Mouse (Mus musculus) thymus, postnatal 0 days (tissue): Measurements from ENCODE around the gene Camk1. TPM values are rescaled to one million over a fixed set of nuclear protein-coding genes. Genes with fewer than 3 reads are reported as not detected.

ENCODE experiments used
- DNase-seq: peaks from one replicate; pipeline ENCODE4 v3.0.0-alpha.2; 2015; ENCODE audit warnings: low spot score
- polyA plus RNA-seq: library from polyadenylated mRNA; unstranded; fragments of >200 nt; fragmentation: Nextera tagmentation; extraction: Ambion mirVana; gene quantifications from 2 replicates; pipeline ENCODE4 v1.2.1, GENCODE M21; 2015

The Camk1 gene
- polyA plus RNA-seq, 1 experiment from 2014 or later, result 10.9 TPM

GRCm38 (mm10) chr6:113307481-113308121 lies 36.2 kb downstream of the Camk1 start:
- DNase-seq, result peak; percentile 58

DNA sequence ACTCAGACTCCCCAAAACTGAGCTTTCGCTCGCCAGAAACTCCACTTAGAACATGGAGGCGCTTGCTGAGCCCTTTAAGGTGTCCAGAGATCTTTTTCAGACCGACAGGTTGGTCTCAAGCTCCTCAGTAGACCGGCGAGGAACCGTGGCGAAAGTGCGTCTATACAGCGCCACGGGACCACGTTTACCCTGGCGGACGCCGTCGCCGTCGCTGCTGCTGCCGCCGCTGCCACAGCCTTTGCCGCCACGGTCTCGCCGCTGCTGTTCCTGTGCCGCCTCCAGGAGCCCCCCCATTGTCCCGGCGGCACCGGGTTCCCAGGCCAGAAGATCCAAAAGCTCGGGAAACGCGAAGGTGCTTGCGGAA lies 36.8 kb downstream of the Camk1 start, which contains the start of gene Brpf1:
Gene Brpf1 (plus strand): TSS at position 152 of the 364 bp plus-strand sequence.
- DNase-seq, result no peak

DNA sequence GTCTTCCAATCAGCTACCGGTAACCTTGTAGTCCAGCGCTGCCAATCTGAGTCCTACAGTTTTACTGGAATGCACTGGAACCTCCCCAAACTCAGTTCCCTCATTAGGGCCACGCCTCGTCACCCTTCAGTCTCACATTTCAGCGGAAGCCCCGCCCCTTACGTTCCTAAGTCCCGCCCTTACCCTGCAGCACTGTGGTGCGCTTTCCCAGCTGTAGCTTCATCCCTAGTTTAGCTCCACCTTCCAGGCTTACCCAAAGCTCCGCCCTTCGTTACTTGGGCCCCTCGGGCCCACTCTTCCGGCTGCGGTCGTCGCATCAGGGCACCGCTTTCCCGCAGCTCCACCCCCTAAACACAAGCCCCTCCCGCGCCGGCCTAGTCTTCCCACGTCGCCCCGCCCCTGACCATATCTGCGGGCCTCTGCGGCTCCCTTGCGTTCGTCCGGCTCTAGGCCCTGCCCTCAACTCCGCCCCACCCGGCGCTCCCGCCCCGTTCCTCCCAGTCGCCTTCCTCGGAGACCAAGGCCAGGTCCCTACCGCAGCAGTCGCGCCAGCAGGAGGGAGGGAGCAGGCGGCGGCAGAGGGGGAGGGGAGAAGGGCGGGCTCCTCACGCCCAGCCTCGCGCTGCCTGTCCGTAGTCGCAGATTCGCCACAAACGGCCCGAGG lies 37.3 kb downstream of the Camk1 start:
- DNase-seq, result peak; percentile 100

DNA sequence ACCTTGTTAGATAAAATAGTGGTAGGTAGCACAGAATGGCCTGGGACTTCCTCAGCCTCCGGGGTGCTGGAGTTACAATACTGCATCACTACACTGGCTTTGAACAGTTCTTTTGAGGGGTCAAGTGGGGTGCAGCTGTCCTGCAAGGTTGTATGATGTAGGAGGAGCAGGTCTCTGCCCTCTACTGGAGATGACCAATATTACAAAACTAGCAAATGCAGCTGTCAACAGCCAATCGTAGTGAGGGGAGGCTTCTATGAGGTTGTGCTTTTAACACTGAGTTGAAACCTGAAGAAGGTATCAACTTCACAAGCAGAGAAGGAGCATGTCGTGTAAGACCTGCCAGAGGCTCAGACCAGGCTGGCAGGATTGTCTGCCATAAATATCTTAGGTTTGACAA lies 41.5 kb downstream of the Camk1 start:
- peak; percentile 69 for DNase-seq

DNA sequence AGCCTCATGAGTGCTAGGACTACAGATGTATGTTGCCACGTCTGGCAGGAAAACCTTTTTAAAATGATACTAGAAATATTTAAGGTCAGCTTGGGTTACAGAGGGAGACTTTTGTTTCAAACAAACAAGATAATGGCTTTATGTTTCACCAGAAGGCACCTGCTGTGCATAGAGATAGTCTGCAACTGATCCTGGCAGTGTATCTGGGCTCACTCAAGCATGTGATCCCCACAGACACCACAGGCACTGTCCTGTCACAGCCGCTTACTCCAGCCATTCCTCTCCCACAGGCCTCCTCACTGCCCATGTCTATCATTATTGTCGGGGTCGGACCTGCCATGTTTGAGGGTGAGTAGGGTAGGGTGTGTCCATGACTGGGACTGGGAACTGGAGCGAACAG lies 42.4 kb downstream of the Camk1 start:
- DNase-seq, result no peak

- no peak for DNase-seq
Observed at GRCm38 (mm10) chr6:113296639-113297038, 47.1 kb downstream of the Camk1 start.

GRCm38 (mm10) chr6:113296046-113296445 lies 47.7 kb downstream of the Camk1 start:
- no peak for DNase-seq

DNA sequence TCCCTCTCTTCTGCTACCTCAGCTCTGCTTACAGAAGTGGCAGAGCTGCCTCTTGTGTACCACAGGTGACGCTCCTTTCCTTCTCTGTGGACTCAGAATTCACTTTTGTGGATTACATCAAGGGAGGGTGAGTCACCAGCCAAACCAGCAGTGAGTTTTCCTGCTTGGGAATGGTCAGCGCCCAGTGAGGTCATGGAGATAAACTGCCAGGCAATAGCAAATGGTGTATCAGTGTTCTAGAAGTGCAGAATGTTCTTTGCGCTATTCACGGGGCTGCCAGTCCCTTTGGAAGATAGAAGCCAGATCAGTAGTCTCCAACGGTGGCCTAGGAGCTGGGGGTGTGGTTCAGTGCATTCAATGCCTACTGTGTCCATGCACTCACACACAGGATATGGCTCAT lies 50.8 kb downstream of the Camk1 start:
- no peak for DNase-seq

DNA sequence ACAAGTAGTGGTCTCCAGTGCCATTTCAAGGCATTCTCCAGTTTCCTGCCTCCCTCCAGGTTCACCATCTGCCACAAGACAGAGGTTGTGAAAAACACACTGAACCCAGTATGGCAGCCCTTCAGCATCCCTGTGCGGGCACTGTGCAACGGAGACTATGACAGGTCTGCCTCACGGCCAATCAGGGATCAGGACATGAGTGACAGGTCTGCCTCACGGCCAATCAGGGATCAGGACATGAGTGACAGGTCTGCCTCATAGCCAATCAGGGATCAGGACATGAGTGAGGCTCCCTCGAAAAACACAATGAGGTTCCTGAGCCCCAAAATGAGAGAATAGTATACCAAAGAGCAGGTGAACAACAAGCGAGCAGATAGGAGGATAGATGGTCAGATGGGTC lies 53.4 kb downstream of the Camk1 start:
- no peak for DNase-seq

DNA sequence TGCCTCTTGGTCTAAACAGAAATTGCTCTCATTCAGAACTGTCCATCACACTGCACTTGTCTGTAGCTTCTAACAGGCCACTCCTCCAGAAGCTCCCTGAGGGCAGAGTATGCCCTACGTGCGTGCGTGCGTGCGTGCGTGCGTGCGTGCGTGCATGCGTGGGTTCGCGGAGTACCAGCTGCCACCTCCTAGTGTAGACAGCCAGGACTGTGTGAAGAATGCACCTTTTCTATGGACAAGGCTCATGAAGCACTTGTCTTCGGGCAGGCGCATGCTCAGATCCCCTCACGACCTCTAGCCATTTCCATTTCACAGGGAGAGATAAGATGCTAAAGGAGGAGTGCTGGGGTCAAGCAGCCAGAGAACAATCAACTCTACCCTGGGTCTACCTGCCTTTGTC lies 54.4 kb downstream of the Camk1 start:
- no peak for DNase-seq

DNA sequence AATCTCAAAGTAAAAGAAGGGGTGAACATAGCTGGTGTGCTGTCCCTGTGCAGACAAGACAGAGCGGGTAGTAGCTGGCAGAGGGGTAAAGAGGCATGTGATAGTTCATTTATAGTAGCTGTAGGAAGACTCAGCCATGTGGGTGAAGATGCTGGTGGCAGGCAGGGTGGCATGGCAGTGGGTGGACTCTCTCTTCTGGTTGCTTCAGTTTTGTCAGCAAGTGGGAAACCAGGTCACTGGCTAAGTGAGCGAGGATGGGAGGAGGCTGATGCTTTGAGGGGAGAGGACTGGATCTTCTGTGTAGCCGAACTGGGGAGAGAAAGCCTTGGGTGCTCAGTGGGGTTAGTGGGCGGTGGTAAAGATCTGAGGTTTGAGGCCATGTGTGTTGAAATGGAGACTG lies 56.5 kb downstream of the Camk1 start:
- no peak for DNase-seq

DNA sequence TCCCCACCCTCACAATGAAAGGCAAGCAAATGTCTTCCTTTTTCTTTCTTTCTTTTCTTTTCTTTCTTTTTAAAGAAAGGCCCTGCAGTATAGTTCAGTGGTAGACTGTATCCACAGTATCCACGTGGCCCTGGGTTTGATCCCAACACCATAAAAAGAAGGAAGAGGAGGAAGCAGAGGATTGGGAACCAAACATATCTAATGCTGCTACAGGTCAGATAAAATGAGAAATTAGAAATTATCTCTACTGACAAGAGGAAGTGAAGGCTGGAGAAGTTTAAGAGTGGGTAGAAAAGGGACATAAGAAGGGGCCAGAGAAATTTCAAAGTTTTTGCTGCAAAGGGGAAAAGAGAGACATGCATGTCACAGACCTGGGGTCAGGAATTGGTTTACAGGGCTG lies 57.5 kb downstream of the Camk1 start:
- no peak for DNase-seq

- no peak for DNase-seq
Observed at GRCm38 (mm10) chr6:113284931-113285330, 58.9 kb downstream of the Camk1 start.

Other genes starting within 250 kb of the Camk1 start
- gene Lhfpl4, start 148.6 kb downstream of the Camk1 start, polyA plus RNA-seq, result 0.27 and 0.66 TPM in 2 replicates
- 37.5 and 37.7 TPM in 2 replicates for gene Mtmr14, start 106.1 kb downstream of the Camk1 start, polyA plus RNA-seq
- gene Cpne9, start 61.7 kb downstream of the Camk1 start, polyA plus RNA-seq, result 0.14 and 0.48 TPM in 2 replicates
- 19.8 and 20.5 TPM in 2 replicates for gene Brpf1, start 36.8 kb downstream of the Camk1 start, polyA plus RNA-seq
- 14.1 and 14.3 TPM in 2 replicates for gene Ogg1, start 17.0 kb downstream of the Camk1 start, polyA plus RNA-seq
- 37.5 and 39.5 TPM in 2 replicates for gene Tada3, start 33.9 kb upstream of the Camk1 start, polyA plus RNA-seq
- gene Arpc4, start 34.1 kb upstream of the Camk1 start, polyA plus RNA-seq, result 528 and 562 TPM in 2 replicates
- 4.6 and 7.2 TPM in 2 replicates for gene Ttll3, start 45.3 kb upstream of the Camk1 start, polyA plus RNA-seq
- gene Rpusd3, start 75.4 kb upstream of the Camk1 start, polyA plus RNA-seq, result 25.3 and 26.7 TPM in 2 replicates
- 0.37 and 1.5 TPM in 2 replicates for gene Cidec, start 91.8 kb upstream of the Camk1 start, polyA plus RNA-seq
- 69.1 and 70.6 TPM in 2 replicates for gene Jagn1, start 98.6 kb upstream of the Camk1 start, polyA plus RNA-seq
- gene Il17re, start 114.5 kb upstream of the Camk1 start, polyA plus RNA-seq, result 6.0 and 7.9 TPM in 2 replicates
- 5.0 and 6.5 TPM in 2 replicates for gene Il17rc, start 127.4 kb upstream of the Camk1 start, polyA plus RNA-seq
- 9.5 and 10.3 TPM in 2 replicates for gene Creld1, start 139.3 kb upstream of the Camk1 start, polyA plus RNA-seq
- gene Prrt3, start 157.9 kb upstream of the Camk1 start, polyA plus RNA-seq, result 0.17 TPM in 2 replicates
- gene Emc3, start 187.7 kb upstream of the Camk1 start, polyA plus RNA-seq, result 92.3 and 94.4 TPM in 2 replicates
- gene Fancd2, start 187.7 kb upstream of the Camk1 start, polyA plus RNA-seq, result 10.2 and 11.2 TPM in 2 replicates